Mouse (Mus musculus) frontal cortex, adult (tissue): ENCODE data around the gene Prtn3.
A peak's percentile ranks its signal among the peaks of the same experiment; 100 is the strongest.
"Not testable (repeated sequence)": the region's sequence is repeated elsewhere in the genome, so short reads cannot be mapped to it uniquely, and the experiment has no call there.

Experiments
- ATAC-seq: cut with Nextera tagmentation; 2 replicates; pipeline ENCODE4 v1.9.2; 2017; ENCODE audit warnings: mild to moderate bottlenecking, moderate library complexity, mixed read lengths; ENCODE audit not compliant: low TSS enrichment

Prtn3 gene

DNA sequence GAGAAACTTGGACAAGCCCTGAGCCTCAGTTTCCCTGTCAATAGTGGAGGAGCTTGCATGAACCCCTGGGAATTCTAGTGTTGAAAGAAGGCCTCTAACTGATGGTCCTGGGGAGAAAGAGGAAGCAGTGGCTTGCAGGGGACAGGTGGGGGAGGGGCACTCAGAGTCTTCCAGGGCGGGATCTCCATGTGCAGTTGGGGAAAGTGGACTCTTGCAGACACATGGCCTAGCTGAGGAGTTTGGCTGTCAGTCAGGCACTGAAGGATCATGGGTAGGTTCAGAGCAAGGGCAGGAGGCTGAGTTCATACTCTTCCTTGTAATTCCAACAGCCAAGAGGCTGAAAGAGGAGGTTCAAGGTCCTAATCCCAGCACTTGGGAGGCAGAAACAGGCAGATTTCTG is 2.9 kb downstream of the Prtn3 start:
- ATAC-seq: no peak

DNA sequence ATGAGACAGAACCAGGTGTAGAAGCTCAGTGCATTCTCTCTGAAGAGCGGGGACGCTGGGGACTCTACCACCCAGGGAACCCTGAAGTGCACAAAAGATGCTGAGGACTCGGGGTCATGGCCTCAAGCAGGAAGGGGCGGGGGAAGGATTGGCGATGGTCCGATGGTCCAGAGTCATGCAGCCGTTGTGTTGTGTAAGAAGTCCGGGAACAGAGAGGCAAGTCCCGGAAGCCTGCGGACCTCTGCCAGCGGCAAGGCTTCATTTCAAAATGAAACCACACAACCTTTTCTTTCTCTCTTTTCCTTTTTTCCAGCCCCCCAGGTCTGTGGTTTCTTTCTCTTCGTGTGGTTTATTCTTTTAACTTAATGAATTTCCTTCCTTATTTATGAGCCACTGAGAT is 3.5 kb downstream of the Prtn3 start:
- ATAC-seq: no peak

DNA sequence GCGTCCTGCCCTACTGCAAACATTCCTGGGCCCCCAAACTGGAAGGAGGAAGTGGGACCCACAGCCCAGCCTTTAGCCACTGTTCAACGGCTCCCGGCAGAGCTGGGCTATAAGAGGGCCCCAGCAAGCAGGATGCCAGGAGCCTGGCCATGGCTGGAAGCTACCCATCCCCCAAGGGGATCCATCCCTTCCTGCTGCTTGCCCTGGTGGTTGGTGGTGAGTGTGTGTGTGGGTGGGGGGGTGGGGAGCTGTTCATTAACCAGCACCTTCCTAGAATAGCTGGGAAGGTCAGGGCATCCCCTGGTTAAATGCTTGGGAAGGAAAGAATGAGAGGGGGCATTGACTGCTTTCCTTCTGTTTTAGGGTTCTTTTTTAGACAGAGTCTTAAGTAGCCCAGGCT is 5.3 kb downstream of the Prtn3 start:
- no peak for ATAC-seq

DNA sequence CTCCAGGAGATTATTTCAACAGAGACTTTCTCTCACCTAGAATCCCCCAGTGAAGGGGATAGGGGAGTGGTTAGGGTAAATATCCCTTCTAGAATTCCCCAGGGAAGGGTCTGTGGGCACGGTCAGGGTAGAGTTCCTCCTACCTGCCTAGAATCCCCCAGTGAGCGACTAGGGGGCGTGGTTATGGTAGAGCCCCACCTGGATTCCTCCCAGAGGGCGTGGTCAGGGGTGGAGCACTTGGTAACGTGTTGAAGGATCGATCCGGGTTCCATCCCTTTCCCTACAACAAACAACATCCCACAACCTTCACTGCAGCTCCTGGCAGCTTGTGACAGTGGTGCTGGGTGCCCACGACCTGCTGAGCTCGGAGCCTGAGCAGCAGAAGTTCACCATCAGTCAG is 6.4 kb downstream of the Prtn3 start:
- ATAC-seq: no peak

DNA sequence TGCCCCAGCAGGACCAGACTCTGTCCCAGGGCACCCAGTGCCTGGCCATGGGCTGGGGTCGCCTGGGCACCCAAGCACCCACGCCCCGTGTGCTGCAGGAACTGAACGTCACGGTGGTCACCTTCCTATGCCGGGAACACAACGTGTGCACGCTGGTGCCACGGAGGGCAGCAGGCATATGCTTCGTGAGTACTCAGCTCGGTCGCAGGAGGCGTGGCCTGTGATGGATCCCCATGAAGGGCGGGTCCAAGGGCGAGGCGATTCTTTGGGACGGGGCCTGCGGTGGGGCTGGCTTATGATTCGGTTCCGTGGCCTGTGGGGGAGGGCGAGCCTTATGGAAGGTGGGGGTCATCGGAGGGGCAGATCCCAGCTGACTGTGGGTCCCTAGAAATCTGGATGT is 7.7 kb downstream of the Prtn3 start:
- no peak for ATAC-seq

DNA sequence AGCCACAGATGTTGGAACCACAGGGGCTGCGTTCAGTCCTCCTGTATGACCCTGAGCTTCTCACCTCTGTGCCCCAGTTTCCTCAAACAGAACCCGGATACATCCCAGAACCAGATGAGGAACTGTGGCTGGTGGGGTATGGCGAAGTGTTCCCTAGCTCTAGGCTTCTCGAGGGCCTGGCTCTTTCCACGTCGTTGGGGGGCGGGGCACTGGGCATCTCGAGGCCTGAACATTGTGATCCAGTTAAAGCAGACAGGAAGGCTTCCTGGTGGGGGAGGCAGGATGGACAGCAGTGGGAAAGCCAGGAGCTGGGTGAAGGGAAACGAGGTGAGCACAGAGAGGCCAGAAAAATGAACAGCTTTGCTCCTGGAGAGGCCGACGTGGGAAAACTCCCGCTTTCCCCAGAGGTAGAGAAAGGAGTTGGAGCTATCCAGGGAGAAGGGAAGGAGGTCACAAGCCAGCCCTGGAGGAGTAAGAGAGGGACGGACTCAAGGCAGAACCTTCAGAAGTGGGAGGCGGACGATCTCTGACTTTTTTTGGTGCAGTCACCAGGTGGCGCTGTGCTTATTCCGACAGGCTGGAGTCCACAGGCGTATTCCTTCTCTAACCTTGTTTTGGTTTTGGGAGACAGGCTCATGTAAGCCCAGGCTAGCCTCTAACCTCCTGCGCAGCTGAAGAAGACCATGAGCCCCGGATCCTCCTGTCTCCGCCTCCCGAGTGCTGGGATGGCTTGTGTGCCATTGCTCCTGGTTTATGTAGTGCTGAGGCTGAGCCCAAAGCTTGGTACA is 9.2 kb downstream of the Prtn3 start:
- peak; percentile 85 for ATAC-seq

GRCm38 (mm10) chr10:79884446-79884845 is 10.2 kb downstream of the Prtn3 start:
- no peak for ATAC-seq

DNA sequence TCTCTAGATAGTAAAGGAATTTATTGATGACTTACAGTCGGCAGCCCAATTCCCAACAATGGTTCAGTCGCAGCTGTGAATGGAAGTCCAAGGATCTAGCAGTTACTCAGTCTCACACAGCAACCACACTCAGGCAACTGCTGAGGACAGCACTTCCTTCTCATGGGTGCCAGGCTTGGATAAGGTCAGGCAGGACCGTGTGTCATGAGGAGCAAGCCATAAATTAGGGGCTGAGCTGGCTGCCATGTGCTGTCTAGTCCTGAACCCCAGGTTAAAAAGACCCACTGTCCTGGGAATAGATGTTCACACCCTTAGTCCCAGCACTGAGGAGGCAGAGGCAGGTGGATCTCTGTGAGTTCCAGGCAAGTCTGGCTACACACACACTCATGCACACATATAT is 10.7 kb downstream of the Prtn3 start:
- not testable (repeated sequence) for ATAC-seq

GRCm38 (mm10) chr10:79886054-79886453 is 11.8 kb downstream of the Prtn3 start, which contains the start of gene Elane:
Gene Elane, plus strand, starts transcription at chr10:79886247.
- ATAC-seq: no peak

DNA sequence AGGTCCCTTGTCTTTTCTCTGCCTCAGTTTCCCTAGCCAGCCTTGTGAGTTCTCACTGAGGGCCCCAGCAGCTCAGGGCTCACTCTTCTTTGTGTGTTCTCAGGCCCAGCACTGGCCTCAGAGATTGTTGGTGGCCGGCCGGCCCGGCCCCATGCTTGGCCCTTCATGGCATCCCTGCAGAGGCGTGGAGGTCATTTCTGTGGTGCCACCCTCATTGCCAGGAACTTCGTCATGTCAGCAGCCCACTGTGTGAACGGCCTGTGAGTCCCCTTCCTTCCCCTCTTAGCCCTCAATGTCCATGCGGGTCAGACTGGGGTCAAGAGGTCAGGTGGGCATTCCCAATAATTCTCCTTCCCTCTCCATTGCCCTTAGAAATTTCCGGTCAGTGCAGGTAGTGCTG is 12.3 kb downstream of the Prtn3 start:
- ATAC-seq: no peak

DNA sequence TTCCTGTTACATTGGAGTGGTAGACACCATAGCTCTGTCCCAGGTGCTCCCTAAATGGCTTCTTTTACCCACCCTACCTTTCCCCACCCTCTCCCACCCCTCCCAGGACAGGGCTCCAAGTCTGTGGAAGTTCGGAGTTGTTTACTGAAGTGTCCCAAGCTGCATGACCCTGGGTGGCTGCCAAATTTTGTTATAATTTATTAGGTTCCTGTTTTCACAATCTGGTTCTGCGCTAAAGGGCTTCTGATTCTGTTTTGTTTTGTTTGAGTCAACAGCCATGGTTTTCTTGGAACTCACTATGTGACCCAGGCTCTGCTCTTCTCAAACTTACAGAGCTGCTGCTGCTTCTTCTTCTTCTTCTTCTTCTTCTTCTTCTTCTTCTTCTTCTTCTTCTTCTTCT is 15.1 kb downstream of the Prtn3 start:
- ATAC-seq: no peak

- ATAC-seq: no peak
These were observed 16.4 kb downstream of the Prtn3 start, which contains the start of gene Cfd for GRCm38 (mm10) chr10:79890670-79891069. Gene Cfd, plus strand, starts transcription at chr10:79890853.

DNA sequence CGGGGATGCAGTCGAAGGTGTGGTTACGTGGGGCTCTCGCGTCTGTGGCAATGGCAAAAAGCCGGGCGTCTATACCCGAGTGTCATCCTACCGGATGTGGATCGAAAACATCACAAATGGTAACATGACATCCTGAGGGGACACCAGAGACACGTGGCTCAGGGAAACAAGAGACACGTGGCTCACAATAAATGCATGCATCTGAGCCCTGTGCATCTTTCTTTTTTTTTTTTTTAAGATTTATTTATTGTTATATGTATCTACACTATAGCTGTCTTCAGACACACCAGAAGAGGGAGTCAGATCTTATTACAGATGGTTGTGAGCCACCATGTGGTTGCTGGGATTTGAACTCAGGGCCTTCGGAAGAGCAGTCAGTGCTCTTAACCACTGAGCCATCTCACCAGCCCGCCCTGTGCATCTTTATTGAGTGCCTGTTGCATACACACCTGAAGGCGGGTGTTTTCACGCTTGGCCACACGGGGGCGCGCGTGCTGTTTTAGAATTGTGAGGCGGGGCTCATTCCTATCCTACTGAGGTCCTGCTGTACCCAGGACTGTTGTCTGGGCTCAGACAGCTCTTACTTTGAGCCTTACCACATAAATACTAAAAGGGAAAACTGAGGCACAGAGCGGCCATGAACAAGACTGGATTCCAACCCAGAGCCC is 18.3 kb downstream of the Prtn3 start:
- ATAC-seq: peak; percentile 73; the same call in 1 of the 2 replicates

- ATAC-seq: no peak
These were observed 22.0 kb downstream of the Prtn3 start for GRCm38 (mm10) chr10:79896306-79896705.

DNA sequence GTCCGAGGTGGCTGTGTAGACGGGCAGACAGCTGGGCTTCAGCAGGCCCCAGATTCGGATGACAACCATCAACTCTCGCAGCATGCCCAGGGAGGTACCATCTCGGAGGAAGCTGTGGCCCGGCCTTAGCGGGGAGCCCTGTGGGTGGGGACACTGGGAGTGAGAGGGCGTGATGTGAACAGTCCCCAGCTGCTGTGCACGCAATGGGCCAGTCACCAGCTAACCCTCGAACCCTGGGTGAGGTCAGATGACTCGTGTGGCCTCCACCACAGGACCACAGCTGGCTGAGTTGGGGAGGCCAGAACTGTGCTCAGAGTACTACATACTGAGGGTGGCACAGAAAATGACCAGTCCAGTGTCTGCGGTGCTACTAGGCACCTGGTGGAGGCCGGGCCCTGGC is 22.5 kb downstream of the Prtn3 start:
- ATAC-seq: no peak

- no peak for ATAC-seq
These were observed 23.3 kb downstream of the Prtn3 start for GRCm38 (mm10) chr10:79897316-79898245.

DNA sequence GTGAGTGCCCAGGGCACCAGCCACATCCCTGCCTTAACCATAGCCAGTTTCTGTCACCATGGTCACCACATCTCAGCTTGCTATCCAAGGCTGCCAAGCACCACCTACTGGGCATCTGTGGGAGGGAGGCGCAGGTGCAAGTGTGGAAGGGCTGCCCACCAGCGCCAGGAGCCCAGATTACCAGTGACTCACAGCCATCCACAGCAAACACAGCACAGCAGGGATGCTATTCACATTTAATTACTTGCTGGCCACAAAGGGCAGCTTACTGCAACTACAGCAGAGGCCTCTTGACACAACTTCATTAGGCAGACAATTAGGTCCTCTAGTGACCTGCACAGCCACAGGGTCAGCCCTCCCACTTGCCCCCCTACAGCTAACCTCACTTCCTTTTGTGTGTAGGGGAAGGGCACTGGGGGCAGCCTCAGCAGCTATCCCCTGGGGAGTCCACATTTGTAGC is 26.7 kb downstream of the Prtn3 start:
- ATAC-seq: peak; percentile 87

DNA sequence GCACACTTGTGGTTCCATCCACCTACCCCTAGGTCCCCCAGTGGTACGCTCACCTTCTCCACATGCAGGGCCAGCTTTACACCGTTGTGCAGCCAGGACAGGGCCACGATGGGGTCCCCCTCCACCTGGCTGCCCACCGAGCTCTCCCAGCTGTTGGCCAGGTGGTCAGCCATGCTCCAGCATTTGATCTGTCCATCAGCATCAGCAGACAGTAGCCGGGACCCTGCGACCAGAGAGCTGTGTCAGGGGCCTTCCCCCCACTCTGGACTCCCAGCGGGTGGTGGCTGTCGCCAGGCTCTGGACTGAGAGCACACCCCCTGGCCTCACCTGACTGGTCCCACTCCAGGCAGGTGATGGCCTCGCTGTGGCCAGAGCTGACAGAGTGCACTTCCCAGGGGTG is 32.4 kb downstream of the Prtn3 start:
- ATAC-seq: no peak

- ATAC-seq: no peak
These were observed 33.1 kb downstream of the Prtn3 start for GRCm38 (mm10) chr10:79907415-79907814.

GRCm38 (mm10) chr10:79908167-79909091 is 34.2 kb downstream of the Prtn3 start, which contains the start of gene Med16:
Gene Med16, minus strand, starts transcription at chr10:79908923.
- peak; percentile 84 for ATAC-seq
